Mouse (Mus musculus): Measurements from ENCODE around the gene Slc25a12. TPM values are rescaled to one million over a fixed set of nuclear protein-coding genes. Genes with fewer than 3 reads are reported as not detected.

The Slc25a12 gene
- total RNA-seq, 2 experiments from 2014 or later, result 264 to 279 TPM

Other genes with a start within 250 kb of the Slc25a12 start
- 1 to 10 TPM; 1.5 to 1.9 TPM for gene Cybrd1, start 249.8 kb downstream of the Slc25a12 start, total RNA-seq (2021)
- 10 to 100 TPM; 55.8 to 63.1 TPM for gene Dync1i2, start 156.0 kb downstream of the Slc25a12 start, total RNA-seq (2021)
- gene Hat1, start 21.2 kb upstream of the Slc25a12 start, total RNA-seq (2021), result 10 to 100 TPM; 26.6 to 29.6 TPM
- 10 to 100 TPM; 45.8 to 47.9 TPM for gene Metap1d, start 85.5 kb upstream of the Slc25a12 start, total RNA-seq (2021)
- gene Dlx1, start 160.4 kb upstream of the Slc25a12 start, total RNA-seq (2021), result under 1 TPM; 0.14 to 0.99 TPM
- not detected for gene Dlx2, start 179.0 kb upstream of the Slc25a12 start, total RNA-seq (2021)

Measured in heart, postnatal 25 days (tissue).